Mouse (Mus musculus) G1E (cell line): Measurements from ENCODE around the gene Rab31. TPM values are rescaled to one million over a fixed set of nuclear protein-coding genes. Genes with fewer than 3 reads are reported as not detected.

Source experiments
- ATAC-seq: 2 replicates; pipeline ENCODE4 v1.8.0; 2016; ENCODE audit warnings: mild to moderate bottlenecking; ENCODE audit not compliant: insufficient number of reproducible peaks, poor library complexity, low FRiP score, severe bottlenecking; ENCODE audit errors: extremely low read depth
- DNase-seq: peaks from one replicate; pipeline ENCODE4 v3.0.0; 2012; ENCODE audit warnings: low spot score
- H3K27me3 ChIP-seq: 2 replicates; pipeline ENCODE4 v1.6.1; 2012; ENCODE audit warnings: mild to moderate bottlenecking, low read length, inconsistent platforms; ENCODE audit not compliant: insufficient read depth
- H3K36me3 ChIP-seq: replicated peaks from 2 replicates; pipeline ENCODE3; 2012; ENCODE audit warnings: mild to moderate bottlenecking, inconsistent platforms
- H3K4me1 ChIP-seq: 2 replicates; pipeline ENCODE4 v1.6.1; 2012; ENCODE audit warnings: low read depth, low read length, inconsistent platforms, mixed read lengths; ENCODE audit not compliant: insufficient read depth
- H3K4me3 ChIP-seq: 2 replicates; pipeline ENCODE4 v1.5.1; 2012; ENCODE audit warnings: low read depth, mild to moderate bottlenecking, inconsistent platforms, low read length, moderate library complexity, mixed read lengths
- H3K9me3 ChIP-seq: replicated peaks from 2 replicates; pipeline ENCODE4 v1.6.1; 2012; ENCODE audit warnings: inconsistent platforms
- CTCF ChIP-seq: IDR thresholded peaks from 2 replicates; pipeline ENCODE4 v1.5.1; 2012; ENCODE audit warnings: low read depth, low read length, inconsistent platforms, mixed read lengths
- GATA1 ChIP-seq: IDR thresholded peaks from 2 replicates; pipeline ENCODE4 v1.6.1; 2012; ENCODE audit warnings: borderline replicate concordance, low read length, inconsistent platforms, mixed read lengths
- GATA2 ChIP-seq: IDR thresholded peaks from 2 replicates; pipeline ENCODE4 v1.6.1; 2012; ENCODE audit warnings: low read depth, low read length, inconsistent platforms, borderline replicate concordance
- POLR2AphosphoS5 ChIP-seq: IDR thresholded peaks from 2 replicates; pipeline ENCODE4 v1.6.1; 2012; ENCODE audit warnings: low read depth, low read length, inconsistent platforms; ENCODE audit not compliant: insufficient replicate concordance
- TAL1 ChIP-seq: conservative IDR thresholded peaks from 2 replicates; pipeline ENCODE4 v1.6.1; 2012; ENCODE audit warnings: low read depth, low read length, inconsistent platforms, mixed read lengths
- polyA plus RNA-seq: library from polyadenylated mRNA; stranded (reverse); fragments of >175 nt; gene quantifications from 2 replicates; pipeline ENCODE4 v1.2.3, GENCODE M21; 2012
- total RNA-seq, 2 experiments: library from RNA; stranded (forward) in 1 of 2; stranded (reverse) in 1 of 2; fragments of 200-1000 nt in 1 of 2; fragments of >200 nt in 1 of 2; fragmentation: Nextera tagmentation in 1 of 2; gene quantifications; 2 replicates each; pipeline ENCODE4 v1.2.3; 2014 to 2017

Rab31 gene
- total and polyA plus RNA-seq, 3 experiments = 0.20 to 1.7 (median 1.6) TPM

- peaks cover 3% of the 10 kb centered on the region for H3K4me1 ChIP-seq
- TF ChIP-seq CTCF (no peak), TAL1 (no peak), GATA1 (no peak), GATA2 (no peak), POLR2AphosphoS5 (no peak)
- DNase-seq = no peak
- no peak for ATAC-seq
- H3K4me3 ChIP-seq = no peak overlapping the region
- no peaks in the 10 kb centered on the region for H3K36me3 ChIP-seq
- peaks cover 4% of the 10 kb centered on the region; the same call in 1 of the 2 replicates for H3K27me3 ChIP-seq
- no peaks in the 10 kb centered on the region for H3K9me3 ChIP-seq
Measured at GRCm38 (mm10) chr17:65763221-65763620, 9.3 kb downstream of the Rab31 start.

- H3K4me1 ChIP-seq = no peaks in the 10 kb centered on the region
- no peak overlapping the region for H3K4me3 ChIP-seq
- no peak for ATAC-seq
- TF ChIP-seq GATA2 (no peak), CTCF (no peak), TAL1 (no peak), POLR2AphosphoS5 (no peak), GATA1 (no peak)
- no peaks in the 10 kb centered on the region for H3K9me3 ChIP-seq
- peaks cover 2% of the 10 kb centered on the region; the same call in 1 of the 2 replicates for H3K27me3 ChIP-seq
- no peaks in the 10 kb centered on the region for H3K36me3 ChIP-seq
- DNase-seq = no peak
Measured at GRCm38 (mm10) chr17:65757150-65757549, 15.4 kb downstream of the Rab31 start.

- Histone ChIP-seq H3K27me3 (peaks cover 2% of the 10 kb centered on the region; the same call in 1 of the 2 replicates), H3K4me3 (no peak overlapping the region), H3K9me3 (no peaks in the 10 kb centered on the region), H3K36me3 (no peaks in the 10 kb centered on the region), H3K4me1 (no peaks in the 10 kb centered on the region)
- no peak for TF ChIP-seq GATA2
- TF ChIP-seq TAL1 = no peak
- no peak for TF ChIP-seq GATA1
- TF ChIP-seq POLR2AphosphoS5 = no peak
- no peak for TF ChIP-seq CTCF
- DNase-seq (no peak), ATAC-seq (no peak)
Measured at GRCm38 (mm10) chr17:65755857-65756256, 16.7 kb downstream of the Rab31 start.

- no peaks in the 10 kb centered on the region for H3K4me1 ChIP-seq
- TF ChIP-seq GATA1 (no peak), POLR2AphosphoS5 (no peak), TAL1 (no peak), GATA2 (no peak), CTCF (no peak)
- no peaks in the 10 kb centered on the region for H3K27me3 ChIP-seq
- no peaks in the 10 kb centered on the region for H3K36me3 ChIP-seq
- ATAC-seq (no peak), DNase-seq (no peak)
- H3K4me3 ChIP-seq = no peak overlapping the region
- H3K9me3 ChIP-seq = no peaks in the 10 kb centered on the region
Measured at GRCm38 (mm10) chr17:65753130-65753529, 19.4 kb downstream of the Rab31 start.

GRCm38 (mm10) chr17:65750301-65750700 lies 22.3 kb downstream of the Rab31 start:
- no peak overlapping the region for H3K4me3 ChIP-seq
- no peaks in the 10 kb centered on the region for H3K36me3 ChIP-seq
- DNase-seq = no peak
- no peaks in the 10 kb centered on the region for H3K4me1 ChIP-seq
- H3K9me3 ChIP-seq = no peaks in the 10 kb centered on the region
- H3K27me3 ChIP-seq = peaks cover 2% of the 10 kb centered on the region; the same call in 1 of the 2 replicates
- no peak for TF ChIP-seq GATA2
- no peak for ATAC-seq

- no peak for ATAC-seq
- H3K27me3 ChIP-seq = peaks cover 3% of the 10 kb centered on the region; the same call in 1 of the 2 replicates
Measured at GRCm38 (mm10) chr17:65749803-65750202, 22.7 kb downstream of the Rab31 start.

GRCm38 (mm10) chr17:65748997-65749396 lies 23.6 kb downstream of the Rab31 start:
- no peak for TF ChIP-seq GATA2
- TF ChIP-seq GATA1 = no peak
- no peak for TF ChIP-seq POLR2AphosphoS5
- TF ChIP-seq TAL1 = no peak
- TF ChIP-seq CTCF = no peak
- H3K4me1 ChIP-seq = no peaks in the 10 kb centered on the region
- DNase-seq (no peak), ATAC-seq (no peak)
- H3K36me3 ChIP-seq = no peaks in the 10 kb centered on the region
- H3K27me3 ChIP-seq = peaks cover 3% of the 10 kb centered on the region; the same call in 1 of the 2 replicates
- H3K4me3 ChIP-seq = no peak overlapping the region
- no peaks in the 10 kb centered on the region for H3K9me3 ChIP-seq

More at GRCm38 (mm10) chr17:65749803-65750202, 22.7 kb downstream of the Rab31 start:
- H3K36me3 ChIP-seq = no peaks in the 10 kb centered on the region
- no peak for DNase-seq
- no peak overlapping the region for H3K4me3 ChIP-seq
- TF ChIP-seq TAL1 (no peak), GATA2 (no peak), CTCF (no peak), POLR2AphosphoS5 (no peak), GATA1 (no peak)
- no peaks in the 10 kb centered on the region for H3K9me3 ChIP-seq
- no peaks in the 10 kb centered on the region for H3K4me1 ChIP-seq
